Mouse (Mus musculus) testis, adult 2 months (tissue): Measurements from ENCODE around the gene Tmem220.

Source experiments
- CTCF ChIP-seq: fragments of 200-500 bp; IDR thresholded peaks from 2 replicates; pipeline ENCODE4 v1.5.1; 2012; ENCODE audit warnings: low read depth, mild to moderate bottlenecking, inconsistent platforms, low read length, moderate library complexity; ENCODE audit not compliant: control insufficient read depth, insufficient read depth, insufficient replicate concordance
- POLR2A ChIP-seq: fragments of 200-500 bp; IDR thresholded peaks from 2 replicates; pipeline ENCODE4 v1.6.1; 2012; ENCODE audit warnings: low read depth, mild to moderate bottlenecking, inconsistent platforms, low read length, moderate library complexity; ENCODE audit not compliant: control insufficient read depth

- TF ChIP-seq CTCF (no peak), POLR2A (no peak)
Measured at GRCm38 (mm10) chr11:67011635-67012034, 13.3 kb upstream of the Tmem220 start.
